Mouse (Mus musculus): ENCODE data around the gene Ntf3. TPM values are rescaled to one million over a fixed set of nuclear protein-coding genes. Genes with fewer than 3 reads are reported as not detected.

Ntf3 gene
- polyA plus RNA-seq, 1 experiment from 2014 or later: 9.9 TPM

- H3K9ac ChIP-seq (ENCODE audit: low read length): no peak overlapping the region
- ATAC-seq (replicated peaks; ENCODE audit: low FRiP score, low TSS enrichment, low read depth) (no peak), DNase-seq (ENCODE audit: low spot score) (no peak)
- no peak overlapping the region for H3K4me3 ChIP-seq (ENCODE audit: low read depth, low read length)
- no peaks in the 10 kb centered on the region for H3K9me3 ChIP-seq (ENCODE audit: control insufficient read depth, low read length)
- no peaks in the 10 kb centered on the region for H3K27me3 ChIP-seq (replicated peaks; ENCODE audit: control insufficient read depth, insufficient read depth, low read length)
- 66% methylated on average over 6 of the region's 6 CpGs for WGBS
- no peak overlapping the region for H3K4me2 ChIP-seq (ENCODE audit: low read length)
- H3K27ac ChIP-seq (ENCODE audit: low read depth): no peak overlapping the region
- no peaks in the 10 kb centered on the region for H3K36me3 ChIP-seq (ENCODE audit: control insufficient read depth, insufficient read depth, low read length)
- H3K4me1 ChIP-seq (replicated peaks; ENCODE audit: control insufficient read depth, insufficient read depth, low read length): peaks cover 16% of the 10 kb centered on the region
Measured at GRCm38 (mm10) chr6:126095041-126095440, 71.7 kb downstream of the Ntf3 start.

- 51% methylated on average over 5 of the region's 5 CpGs for WGBS
- H3K27ac ChIP-seq (ENCODE audit: low read depth): no peak overlapping the region
- no peak for ATAC-seq (replicated peaks; ENCODE audit: low FRiP score, low TSS enrichment, low read depth)
- H3K36me3 ChIP-seq (ENCODE audit: control insufficient read depth, insufficient read depth, low read length): no peaks in the 10 kb centered on the region
- peaks cover 16% of the 10 kb centered on the region for H3K4me1 ChIP-seq (replicated peaks; ENCODE audit: control insufficient read depth, insufficient read depth, low read length)
- no peak overlapping the region for H3K9ac ChIP-seq (ENCODE audit: low read length)
- H3K4me3 ChIP-seq (ENCODE audit: low read depth, low read length): no peak overlapping the region
- no peak for DNase-seq (ENCODE audit: low spot score)
- no peak overlapping the region for H3K4me2 ChIP-seq (ENCODE audit: low read length)
- no peaks in the 10 kb centered on the region for H3K9me3 ChIP-seq (ENCODE audit: control insufficient read depth, low read length)
- H3K27me3 ChIP-seq (replicated peaks; ENCODE audit: control insufficient read depth, insufficient read depth, low read length): no peaks in the 10 kb centered on the region
Measured at GRCm38 (mm10) chr6:126092026-126092425, 74.7 kb downstream of the Ntf3 start.

- Histone ChIP-seq H3K4me3 (ENCODE audit: low read depth, low read length) (no peak overlapping the region), H3K27me3 (replicated peaks; ENCODE audit: control insufficient read depth, insufficient read depth, low read length) (no peaks in the 10 kb centered on the region), H3K36me3 (ENCODE audit: control insufficient read depth, insufficient read depth, low read length) (no peaks in the 10 kb centered on the region), H3K27ac (ENCODE audit: low read depth) (no peak overlapping the region), H3K9ac (ENCODE audit: low read length) (no peak overlapping the region), H3K4me2 (ENCODE audit: low read length) (no peak overlapping the region), H3K9me3 (ENCODE audit: control insufficient read depth, low read length) (no peaks in the 10 kb centered on the region), H3K4me1 (replicated peaks; ENCODE audit: control insufficient read depth, insufficient read depth, low read length) (no peaks in the 10 kb centered on the region)
- WGBS: 48% methylated on average over 1 of the region's 1 CpGs
- DNase-seq (ENCODE audit: low spot score): no peak
- no peak for ATAC-seq (replicated peaks; ENCODE audit: low FRiP score, low TSS enrichment, low read depth)
Measured at GRCm38 (mm10) chr6:126090063-126090462, 76.6 kb downstream of the Ntf3 start.

- no peaks in the 10 kb centered on the region for H3K9me3 ChIP-seq (ENCODE audit: control insufficient read depth, low read length)
- H3K9ac ChIP-seq (ENCODE audit: low read length): no peak overlapping the region
- no peaks in the 10 kb centered on the region for H3K36me3 ChIP-seq (ENCODE audit: control insufficient read depth, insufficient read depth, low read length)
- 93% methylated on average over 12 of the region's 12 CpGs for WGBS
- H3K4me2 ChIP-seq (ENCODE audit: low read length): no peak overlapping the region
- ATAC-seq (replicated peaks; ENCODE audit: low FRiP score, low TSS enrichment, low read depth) (no peak), DNase-seq (ENCODE audit: low spot score) (no peak)
- H3K27ac ChIP-seq (ENCODE audit: low read depth): no peak overlapping the region
- no peaks in the 10 kb centered on the region for H3K4me1 ChIP-seq (replicated peaks; ENCODE audit: control insufficient read depth, insufficient read depth, low read length)
- H3K4me3 ChIP-seq (ENCODE audit: low read depth, low read length): no peak overlapping the region
- no peaks in the 10 kb centered on the region for H3K27me3 ChIP-seq (replicated peaks; ENCODE audit: control insufficient read depth, insufficient read depth, low read length)
Measured at GRCm38 (mm10) chr6:126088489-126089265, 78.0 kb downstream of the Ntf3 start.

- Histone ChIP-seq H3K36me3 (ENCODE audit: control insufficient read depth, insufficient read depth, low read length) (no peaks in the 10 kb centered on the region), H3K27me3 (replicated peaks; ENCODE audit: control insufficient read depth, insufficient read depth, low read length) (no peaks in the 10 kb centered on the region), H3K4me3 (ENCODE audit: low read depth, low read length) (no peak overlapping the region), H3K4me1 (replicated peaks; ENCODE audit: control insufficient read depth, insufficient read depth, low read length) (no peaks in the 10 kb centered on the region), H3K4me2 (ENCODE audit: low read length) (no peak overlapping the region), H3K9ac (ENCODE audit: low read length) (no peak overlapping the region), H3K9me3 (ENCODE audit: control insufficient read depth, low read length) (no peaks in the 10 kb centered on the region), H3K27ac (ENCODE audit: low read depth) (no peak overlapping the region)
- DNase-seq (ENCODE audit: low spot score) (peak; percentile 6), ATAC-seq (replicated peaks; ENCODE audit: low FRiP score, low TSS enrichment, low read depth) (no peak)
- WGBS: 67% methylated on average over 3 of the region's 3 CpGs
Measured at GRCm38 (mm10) chr6:126086321-126086950, 80.3 kb downstream of the Ntf3 start.

- Histone ChIP-seq H3K4me3 (ENCODE audit: low read depth, low read length) (no peak overlapping the region), H3K27me3 (replicated peaks; ENCODE audit: control insufficient read depth, insufficient read depth, low read length) (no peaks in the 10 kb centered on the region), H3K4me1 (replicated peaks; ENCODE audit: control insufficient read depth, insufficient read depth, low read length) (no peaks in the 10 kb centered on the region), H3K4me2 (ENCODE audit: low read length) (no peak overlapping the region), H3K9ac (ENCODE audit: low read length) (no peak overlapping the region), H3K27ac (ENCODE audit: low read depth) (no peak overlapping the region), H3K9me3 (ENCODE audit: control insufficient read depth, low read length) (no peaks in the 10 kb centered on the region), H3K36me3 (ENCODE audit: control insufficient read depth, insufficient read depth, low read length) (no peaks in the 10 kb centered on the region)
- no peak for DNase-seq (ENCODE audit: low spot score)
- ATAC-seq (replicated peaks; ENCODE audit: low FRiP score, low TSS enrichment, low read depth): no peak
- 84% methylated on average over 3 of the region's 3 CpGs for WGBS
Measured at GRCm38 (mm10) chr6:126080531-126080930, 86.2 kb downstream of the Ntf3 start.

- Histone ChIP-seq H3K4me3 (ENCODE audit: low read depth, low read length) (no peak overlapping the region), H3K4me1 (replicated peaks; ENCODE audit: control insufficient read depth, insufficient read depth, low read length) (no peaks in the 10 kb centered on the region), H3K27me3 (replicated peaks; ENCODE audit: control insufficient read depth, insufficient read depth, low read length) (no peaks in the 10 kb centered on the region), H3K4me2 (ENCODE audit: low read length) (no peak overlapping the region), H3K36me3 (ENCODE audit: control insufficient read depth, insufficient read depth, low read length) (no peaks in the 10 kb centered on the region), H3K27ac (ENCODE audit: low read depth) (no peak overlapping the region), H3K9me3 (ENCODE audit: control insufficient read depth, low read length) (no peaks in the 10 kb centered on the region), H3K9ac (ENCODE audit: low read length) (no peak overlapping the region)
- WGBS: 61% methylated on average over 3 of the region's 3 CpGs
- DNase-seq (ENCODE audit: low spot score) (no peak), ATAC-seq (replicated peaks; ENCODE audit: low FRiP score, low TSS enrichment, low read depth) (no peak)
Measured at GRCm38 (mm10) chr6:126057706-126058105, 109.0 kb downstream of the Ntf3 start.

GRCm38 (mm10) chr6:126053136-126053535 lies 113.6 kb downstream of the Ntf3 start:
- H3K4me1 ChIP-seq (replicated peaks; ENCODE audit: control insufficient read depth, insufficient read depth, low read length): no peaks in the 10 kb centered on the region
- no peaks in the 10 kb centered on the region for H3K9me3 ChIP-seq (ENCODE audit: control insufficient read depth, low read length)
- no peak overlapping the region for H3K9ac ChIP-seq (ENCODE audit: low read length)
- no peak overlapping the region for H3K27ac ChIP-seq (ENCODE audit: low read depth)
- H3K4me3 ChIP-seq (ENCODE audit: low read depth, low read length): no peak overlapping the region
- DNase-seq (ENCODE audit: low spot score) (no peak), ATAC-seq (replicated peaks; ENCODE audit: low FRiP score, low TSS enrichment, low read depth) (no peak)
- H3K27me3 ChIP-seq (replicated peaks; ENCODE audit: control insufficient read depth, insufficient read depth, low read length): no peaks in the 10 kb centered on the region
- H3K4me2 ChIP-seq (ENCODE audit: low read length): no peak overlapping the region
- 77% methylated on average over 5 of the region's 5 CpGs for WGBS
- H3K36me3 ChIP-seq (ENCODE audit: control insufficient read depth, insufficient read depth, low read length): no peaks in the 10 kb centered on the region
